Mouse (Mus musculus) hindbrain, embryonic 16.5 days (tissue): Measurements from ENCODE around the gene Espnl. TPM values are rescaled to one million over a fixed set of nuclear protein-coding genes. Genes with fewer than 3 reads are reported as not detected.

Source experiments
- ATAC-seq: fragments of 200-750 bp; cut with Nextera tagmentation; 2 replicates; pipeline ENCODE4 v1.8.0; 2017; ENCODE audit warnings: moderate TSS enrichment, moderate library complexity
- H3K27ac ChIP-seq: fragments of 300-500 bp; sonication (generic); 2 replicates; pipeline ENCODE4 v1.5.1; 2014; ENCODE audit warnings: low read depth, mild to moderate bottlenecking, control low read depth, low read length, moderate library complexity
- H3K27me3 ChIP-seq: fragments of 300-500 bp; sonication (generic); replicated peaks from 2 replicates; pipeline ENCODE4 v1.6.1; 2014; ENCODE audit warnings: low read length; ENCODE audit not compliant: control insufficient read depth, insufficient read depth
- H3K36me3 ChIP-seq: fragments of 300-500 bp; sonication (generic); 2 replicates; pipeline ENCODE4 v1.6.1; 2014; ENCODE audit warnings: mild to moderate bottlenecking, low read length, moderate library complexity, mixed read lengths; ENCODE audit not compliant: control insufficient read depth, insufficient read depth
- H3K4me1 ChIP-seq: fragments of 300-500 bp; sonication (generic); 2 replicates; pipeline ENCODE4 v1.6.1; 2014; ENCODE audit warnings: low read depth, low read length; ENCODE audit not compliant: control insufficient read depth, insufficient read depth
- H3K4me2 ChIP-seq: fragments of 300-500 bp; sonication (generic); 2 replicates; pipeline ENCODE4 v1.6.1; 2014; ENCODE audit warnings: mild to moderate bottlenecking, low read length, control low read depth, moderate library complexity
- H3K4me3 ChIP-seq: fragments of 300-500 bp; sonication (generic); 2 replicates; pipeline ENCODE4 v1.5.1; 2014; ENCODE audit warnings: mild to moderate bottlenecking, low read length, control low read depth, moderate library complexity
- H3K9ac ChIP-seq: fragments of 300-500 bp; sonication (generic); 2 replicates; pipeline ENCODE4 v1.6.1; 2014; ENCODE audit warnings: low read depth, mild to moderate bottlenecking, control low read depth, low read length, moderate library complexity
- H3K9me3 ChIP-seq: fragments of 300-500 bp; sonication (generic); 2 replicates; pipeline ENCODE4 v1.6.1; 2014; ENCODE audit warnings: mild to moderate bottlenecking, low read length, moderate library complexity; ENCODE audit not compliant: control insufficient read depth
- WGBS: fragments of 180-500 bp; shearing (Covaris S2); extraction: QIAGEN DNeasy Blood & Tissue Kit; methylation state at CpG from one replicate; pipeline ENCODE4 v1.1.7; 2014; 5-methylcytosine and 5-hydroxymethylcytosine counted together
- polyA plus RNA-seq: library from polyadenylated mRNA; unstranded; fragments of >200 nt; fragmentation: Nextera tagmentation; extraction: Ambion mirVana; gene quantifications from 2 replicates; pipeline ENCODE4 v1.2.1, GENCODE M21; 2015

Espnl gene
- polyA plus RNA-seq, 1 experiment from 2014 or later = 0.05 TPM

DNA sequence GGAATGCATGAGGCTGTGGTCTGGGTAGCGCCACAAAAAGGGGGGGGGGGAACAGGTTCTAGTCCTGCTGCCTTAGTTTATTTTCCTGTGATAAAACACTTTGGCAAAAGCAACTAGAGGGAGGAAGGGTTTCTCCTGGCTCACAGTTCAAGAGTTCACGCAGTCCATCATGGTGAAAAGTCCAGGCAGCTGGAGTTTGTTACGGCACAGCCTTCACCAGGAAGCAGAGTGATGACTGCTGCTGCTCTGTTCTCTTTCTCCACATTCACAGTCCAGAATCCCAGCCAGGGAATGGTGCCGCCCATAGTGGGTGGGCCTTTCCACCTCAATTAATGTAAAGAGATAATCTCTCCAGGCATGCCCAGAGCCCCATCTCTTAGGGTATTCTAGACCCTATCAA is 9.6 kb upstream of the Espnl start:
- WGBS = 98% methylated on average over 4 of the region's 4 CpGs
- Histone ChIP-seq H3K4me1 (no peaks in the 10 kb centered on the region), H3K9ac (no peak overlapping the region), H3K27ac (no peak overlapping the region), H3K27me3 (no peaks in the 10 kb centered on the region), H3K36me3 (peaks cover 16% of the 10 kb centered on the region), H3K9me3 (no peaks in the 10 kb centered on the region), H3K4me3 (no peak overlapping the region), H3K4me2 (no peak overlapping the region)
- no peak for ATAC-seq

DNA sequence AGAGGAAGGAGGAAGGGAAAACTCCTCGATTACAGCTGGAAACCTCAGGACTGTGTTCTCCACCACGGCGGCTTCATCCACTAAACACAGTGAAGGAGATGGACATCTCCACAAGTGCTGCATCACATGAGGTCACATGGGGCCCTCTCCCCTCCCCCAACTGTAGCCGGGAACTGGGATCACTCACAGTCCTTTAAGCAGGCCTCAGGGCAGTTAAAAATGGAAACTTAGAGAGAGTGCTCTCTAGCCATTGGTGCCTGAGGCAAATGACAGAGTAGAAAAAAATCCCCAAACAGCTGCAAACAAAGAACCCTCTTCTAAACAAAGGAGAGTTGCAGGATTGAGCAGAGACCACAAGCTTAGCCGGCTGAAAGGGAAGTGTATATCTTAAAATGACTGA is 8.6 kb upstream of the Espnl start:
- Histone ChIP-seq H3K36me3 (peaks cover 16% of the 10 kb centered on the region), H3K4me2 (no peak overlapping the region), H3K4me3 (no peak overlapping the region), H3K4me1 (no peaks in the 10 kb centered on the region), H3K9me3 (no peaks in the 10 kb centered on the region), H3K9ac (no peak overlapping the region), H3K27me3 (no peaks in the 10 kb centered on the region), H3K27ac (no peak overlapping the region)
- no peak for ATAC-seq
- 43% methylated on average over 5 of the region's 5 CpGs for WGBS

DNA sequence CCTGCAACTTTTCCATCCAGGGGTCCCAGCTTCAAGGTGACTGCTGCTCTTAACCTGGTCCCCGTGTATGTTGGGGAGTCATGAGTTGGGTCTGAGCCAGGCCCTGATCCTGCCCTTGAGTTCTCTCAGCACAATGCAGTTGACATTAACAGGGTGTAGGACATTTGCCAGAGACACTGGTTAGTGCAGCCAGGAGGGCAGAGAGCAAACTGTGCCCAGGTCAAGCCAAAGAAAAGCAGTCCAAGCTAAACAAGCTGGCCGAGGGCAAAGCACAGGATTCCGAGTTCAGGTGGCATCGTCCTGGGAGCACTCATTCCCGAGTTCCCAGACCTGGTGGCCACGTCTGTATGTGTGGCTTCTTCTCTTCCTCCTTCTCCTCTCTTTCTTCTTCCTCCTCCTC is 4.2 kb upstream of the Espnl start:
- 89% methylated on average over 6 of the region's 6 CpGs for WGBS
- Histone ChIP-seq H3K27me3 (no peaks in the 10 kb centered on the region), H3K9ac (no peak overlapping the region), H3K9me3 (no peaks in the 10 kb centered on the region), H3K4me1 (no peaks in the 10 kb centered on the region), H3K4me2 (no peak overlapping the region), H3K4me3 (no peak overlapping the region), H3K27ac (no peak overlapping the region), H3K36me3 (no peaks in the 10 kb centered on the region)
- ATAC-seq = no peak

DNA sequence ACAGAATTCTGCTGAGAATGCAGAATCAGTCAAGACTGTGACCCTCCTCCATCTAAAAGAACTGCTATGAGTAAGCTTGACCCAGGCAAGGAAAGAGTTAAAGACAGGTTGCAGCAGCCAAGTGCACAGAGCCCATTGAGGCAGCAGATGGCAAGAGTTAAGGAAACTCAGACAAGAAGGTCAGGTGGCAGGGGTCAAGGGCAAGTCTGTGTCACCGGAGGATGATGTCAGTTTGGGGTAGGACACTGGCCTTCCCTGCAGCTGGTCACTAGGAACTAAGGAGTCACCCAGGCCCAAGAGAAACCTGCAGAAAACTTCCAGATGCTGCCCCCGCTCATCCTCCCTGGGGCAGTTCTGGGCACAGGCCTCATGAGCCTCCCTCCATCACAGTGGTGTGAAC is 2.8 kb downstream of the Espnl start:
- no peaks in the 10 kb centered on the region for H3K4me1 ChIP-seq
- H3K9me3 ChIP-seq = no peaks in the 10 kb centered on the region
- H3K36me3 ChIP-seq = no peaks in the 10 kb centered on the region
- no peak overlapping the region for H3K27ac ChIP-seq
- H3K9ac ChIP-seq = no peak overlapping the region
- no peak overlapping the region for H3K4me2 ChIP-seq
- H3K4me3 ChIP-seq = no peak overlapping the region
- no peaks in the 10 kb centered on the region for H3K27me3 ChIP-seq
- no peak for ATAC-seq
- WGBS = 69% methylated on average over 2 of the region's 2 CpGs

DNA sequence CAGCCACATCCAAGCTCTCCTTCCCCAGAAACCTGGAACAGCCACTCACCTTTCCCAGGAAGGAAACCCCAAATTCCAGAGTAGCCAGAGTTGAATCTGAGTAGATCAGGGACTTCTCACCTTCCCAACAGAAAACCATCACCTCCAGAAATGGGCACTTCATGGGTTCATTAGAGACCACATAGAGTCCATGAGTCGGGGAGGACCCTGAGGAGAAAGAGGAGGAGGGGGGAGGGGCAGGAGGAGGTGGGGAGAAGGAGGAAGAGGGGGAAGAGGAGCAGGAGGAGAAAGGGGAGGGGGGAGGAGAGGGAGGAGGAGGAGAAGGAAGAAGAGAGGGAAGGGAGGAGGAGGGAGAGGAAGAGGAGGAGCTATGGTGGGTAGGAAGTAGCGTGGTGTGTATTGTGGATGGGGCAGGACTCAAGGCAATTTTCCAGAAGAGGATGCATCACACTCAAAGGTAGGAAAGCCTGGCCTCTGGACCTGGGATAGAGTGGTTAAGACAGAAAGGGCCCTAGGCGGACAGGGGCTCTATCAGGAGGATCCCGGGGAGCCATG is 3.7 kb downstream of the Espnl start:
- ATAC-seq = no peak
- H3K4me3 ChIP-seq = no peak overlapping the region
- no peaks in the 10 kb centered on the region for H3K9me3 ChIP-seq
- no peaks in the 10 kb centered on the region for H3K4me1 ChIP-seq
- no peak overlapping the region for H3K4me2 ChIP-seq
- WGBS = 86% methylated on average over 4 of the region's 4 CpGs
- no peak overlapping the region for H3K27ac ChIP-seq
- H3K27me3 ChIP-seq = no peaks in the 10 kb centered on the region
- H3K9ac ChIP-seq = no peak overlapping the region
- no peaks in the 10 kb centered on the region for H3K36me3 ChIP-seq

DNA sequence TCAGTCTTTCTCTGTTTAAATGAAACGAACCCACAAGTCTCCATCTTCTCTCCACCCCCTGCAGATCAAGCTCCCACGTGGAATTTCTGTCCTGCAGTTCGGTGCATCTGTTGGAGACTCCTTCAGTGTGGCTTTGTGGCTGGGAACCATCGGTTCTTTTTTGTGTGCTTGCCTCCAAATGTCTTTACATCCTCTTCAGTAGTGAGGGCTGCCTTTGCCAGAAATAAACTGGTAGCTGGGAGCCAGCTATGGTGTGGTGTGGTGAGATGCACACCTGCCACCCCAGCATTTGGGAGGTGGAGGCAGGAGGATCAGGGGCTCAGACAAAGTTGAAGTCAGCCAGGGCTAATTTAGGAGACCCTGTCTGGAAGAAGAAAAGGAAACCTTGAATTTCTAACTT is 10.2 kb downstream of the Espnl start:
- no peaks in the 10 kb centered on the region for H3K9me3 ChIP-seq
- no peaks in the 10 kb centered on the region for H3K4me1 ChIP-seq
- no peak overlapping the region for H3K4me3 ChIP-seq
- no peak overlapping the region for H3K9ac ChIP-seq
- H3K27ac ChIP-seq = no peak overlapping the region
- H3K27me3 ChIP-seq = no peaks in the 10 kb centered on the region
- no peak overlapping the region for H3K4me2 ChIP-seq
- WGBS = 43% methylated on average over 4 of the region's 4 CpGs
- ATAC-seq = no peak
- H3K36me3 ChIP-seq = no peaks in the 10 kb centered on the region

DNA sequence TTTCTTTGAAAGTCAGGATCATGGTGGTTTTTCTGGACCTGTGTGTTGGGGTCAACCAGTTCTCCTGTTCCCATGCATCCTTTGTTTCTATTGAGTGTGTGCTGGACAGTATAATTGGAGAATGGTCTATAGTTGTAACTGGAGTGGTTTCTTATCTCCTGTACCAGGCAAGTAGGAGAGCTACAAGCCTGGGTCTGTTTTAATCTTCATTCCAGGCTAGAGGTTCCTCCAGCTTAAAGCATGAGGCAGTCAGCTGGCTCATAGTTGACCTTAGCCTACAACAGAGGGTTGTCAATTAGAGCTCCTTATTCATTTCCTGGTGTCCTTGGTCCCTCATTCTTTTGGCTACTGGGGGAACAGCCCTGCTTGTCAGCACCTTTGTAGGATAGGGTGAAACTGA is 11.7 kb downstream of the Espnl start:
- H3K4me1 ChIP-seq = no peaks in the 10 kb centered on the region
- H3K27me3 ChIP-seq = no peaks in the 10 kb centered on the region
- H3K4me3 ChIP-seq = no peak overlapping the region
- no peak for ATAC-seq
- H3K9ac ChIP-seq = no peak overlapping the region
- H3K27ac ChIP-seq = no peak overlapping the region
- H3K4me2 ChIP-seq = no peak overlapping the region
- H3K36me3 ChIP-seq = no peaks in the 10 kb centered on the region
- no peaks in the 10 kb centered on the region for H3K9me3 ChIP-seq

DNA sequence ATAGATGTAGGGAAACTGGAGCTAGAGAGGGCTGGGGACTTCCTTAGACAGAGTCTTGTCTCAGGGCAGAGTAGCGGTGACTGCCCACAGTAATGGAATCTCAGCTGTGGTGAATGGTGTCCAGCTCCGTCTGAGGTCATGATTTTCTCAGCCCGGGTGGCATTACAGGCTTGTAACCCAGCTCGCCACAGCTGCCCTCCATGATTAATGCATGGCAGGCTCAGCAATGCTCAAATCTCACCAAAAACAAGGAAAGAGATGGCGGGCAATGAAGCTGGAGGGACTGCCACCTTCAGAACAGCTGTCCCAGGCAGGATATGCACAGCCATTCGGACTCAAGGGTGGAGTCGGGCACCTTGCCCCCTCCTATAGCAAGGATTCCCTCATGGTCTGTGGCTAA is 15.5 kb downstream of the Espnl start:
- WGBS = 90% methylated on average over 7 of the region's 7 CpGs
- no peaks in the 10 kb centered on the region for H3K27me3 ChIP-seq
- ATAC-seq = no peak

DNA sequence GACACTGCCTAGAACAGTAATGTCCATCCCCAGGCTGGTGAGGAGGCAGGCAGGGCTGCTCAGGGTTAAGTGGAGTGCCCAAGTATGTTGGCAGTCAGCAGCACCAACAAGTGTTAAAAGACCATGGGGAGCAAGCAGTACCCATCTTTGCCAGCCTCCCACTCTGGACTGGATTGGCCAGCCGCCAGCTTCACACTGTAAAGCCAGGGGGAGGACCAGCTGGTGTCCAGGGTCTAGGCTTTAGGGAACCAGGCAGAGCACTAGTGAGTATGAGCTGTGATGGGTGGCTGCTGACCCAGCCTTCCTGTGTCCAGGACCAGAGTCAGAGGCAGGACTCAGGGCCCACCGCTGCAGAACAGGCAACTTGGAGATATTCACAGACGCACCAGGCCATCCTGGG is 22.1 kb downstream of the Espnl start:
- WGBS = 73% methylated on average over 3 of the region's 3 CpGs
- H3K4me1 ChIP-seq = peaks cover 12% of the 10 kb centered on the region
- ATAC-seq = no peak

More for the DNA sequence above, 15.5 kb downstream of the Espnl start:
- Histone ChIP-seq H3K9me3 (no peaks in the 10 kb centered on the region), H3K27ac (no peak overlapping the region), H3K4me1 (no peaks in the 10 kb centered on the region), H3K36me3 (no peaks in the 10 kb centered on the region), H3K4me2 (no peak overlapping the region), H3K4me3 (no peak overlapping the region), H3K9ac (no peak overlapping the region)

More for the DNA sequence above, 22.1 kb downstream of the Espnl start:
- no peaks in the 10 kb centered on the region for H3K36me3 ChIP-seq
- no peak overlapping the region for H3K4me2 ChIP-seq
- H3K9ac ChIP-seq = no peak overlapping the region
- peaks cover 33% of the 10 kb centered on the region for H3K27me3 ChIP-seq
- no peak overlapping the region for H3K27ac ChIP-seq
- H3K9me3 ChIP-seq = no peaks in the 10 kb centered on the region
- H3K4me3 ChIP-seq = no peak overlapping the region
